Mouse (Mus musculus) gastrocnemius, adult 8-10 months (tissue): ENCODE data around the gene Hlf. TPM values are rescaled to one million over a fixed set of nuclear protein-coding genes. Genes with fewer than 3 reads are reported as not detected.

ENCODE experiments used
- DNase-seq, 2 experiments: peaks; one replicate each; pipeline ENCODE4 v3.0.0; 2022; ENCODE audit warnings: low spot score in 2 of 2
- total RNA-seq, 4 experiments: library from RNA; stranded (reverse); gene quantifications; 2 replicates each; pipeline ENCODE4 v1.2.4; 2022

Gene Hlf
- total RNA-seq, result 10 to 100 TPM in 2 of 4 experiments, 1 to 10 TPM in 2; 8.4 to 14.1 (median 10.2) TPM

GRCm38 (mm10) chr11:90390817-90391173, at the start of gene Hlf:
Gene Hlf (minus strand): TSS chr11:90390895.
- peak; percentile 89 to 93 for DNase-seq

- no peak for DNase-seq
Measured at GRCm38 (mm10) chr11:90438768-90439167, 48.1 kb upstream of the Hlf start.

GRCm38 (mm10) chr11:90425207-90425525, 34.5 kb upstream of the Hlf start:
- DNase-seq, result no peak

- DNase-seq, result no peak
Measured at GRCm38 (mm10) chr11:90424334-90425206, 33.9 kb upstream of the Hlf start.

DNA sequence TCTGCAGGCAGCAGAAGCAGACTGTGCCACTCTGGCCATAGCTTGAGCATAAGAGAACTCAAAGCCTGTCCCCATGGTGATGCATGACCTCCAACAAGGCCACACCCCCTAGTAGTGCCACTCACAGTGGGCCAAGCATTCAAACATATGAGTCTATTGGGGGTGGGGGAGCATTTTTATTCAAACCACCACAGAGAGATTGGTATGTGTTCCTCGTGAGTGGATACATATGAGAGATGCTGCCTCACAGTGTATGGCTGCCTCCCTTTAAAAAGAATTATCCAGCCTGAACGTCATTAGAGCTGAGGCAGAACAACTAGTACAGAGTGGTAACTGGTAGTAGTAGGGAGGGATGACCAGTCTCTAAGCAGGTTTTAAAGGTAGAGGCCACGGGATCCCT, 33.2 kb upstream of the Hlf start:
- no peak for DNase-seq

GRCm38 (mm10) chr11:90419706-90420105, 29.0 kb upstream of the Hlf start:
- DNase-seq, result no peak

- peak; percentile 99 for DNase-seq
Measured at GRCm38 (mm10) chr11:90417921-90418320, 27.2 kb upstream of the Hlf start.

DNA sequence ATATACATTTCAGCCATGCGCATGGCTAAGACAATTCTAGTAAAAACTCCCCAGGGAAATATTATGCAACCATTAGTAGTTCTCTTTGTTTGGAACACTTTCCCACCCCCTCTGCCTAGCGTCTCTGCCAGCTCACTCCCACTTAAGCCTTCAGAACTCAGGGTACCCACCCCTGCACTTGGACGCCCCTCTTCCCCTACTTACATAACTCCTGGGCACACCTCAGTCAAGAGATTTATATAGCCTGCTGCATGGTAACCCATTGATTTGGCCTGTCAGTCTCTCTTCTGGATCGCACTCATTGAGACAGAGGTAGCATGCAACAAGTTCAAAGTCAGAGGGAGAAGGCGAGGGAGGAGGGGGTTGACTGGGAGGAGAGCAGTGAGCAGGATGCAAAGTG, 26.3 kb upstream of the Hlf start:
- DNase-seq, result no peak

- no peak for DNase-seq
Measured at GRCm38 (mm10) chr11:90398850-90399249, 8.2 kb upstream of the Hlf start.

DNA sequence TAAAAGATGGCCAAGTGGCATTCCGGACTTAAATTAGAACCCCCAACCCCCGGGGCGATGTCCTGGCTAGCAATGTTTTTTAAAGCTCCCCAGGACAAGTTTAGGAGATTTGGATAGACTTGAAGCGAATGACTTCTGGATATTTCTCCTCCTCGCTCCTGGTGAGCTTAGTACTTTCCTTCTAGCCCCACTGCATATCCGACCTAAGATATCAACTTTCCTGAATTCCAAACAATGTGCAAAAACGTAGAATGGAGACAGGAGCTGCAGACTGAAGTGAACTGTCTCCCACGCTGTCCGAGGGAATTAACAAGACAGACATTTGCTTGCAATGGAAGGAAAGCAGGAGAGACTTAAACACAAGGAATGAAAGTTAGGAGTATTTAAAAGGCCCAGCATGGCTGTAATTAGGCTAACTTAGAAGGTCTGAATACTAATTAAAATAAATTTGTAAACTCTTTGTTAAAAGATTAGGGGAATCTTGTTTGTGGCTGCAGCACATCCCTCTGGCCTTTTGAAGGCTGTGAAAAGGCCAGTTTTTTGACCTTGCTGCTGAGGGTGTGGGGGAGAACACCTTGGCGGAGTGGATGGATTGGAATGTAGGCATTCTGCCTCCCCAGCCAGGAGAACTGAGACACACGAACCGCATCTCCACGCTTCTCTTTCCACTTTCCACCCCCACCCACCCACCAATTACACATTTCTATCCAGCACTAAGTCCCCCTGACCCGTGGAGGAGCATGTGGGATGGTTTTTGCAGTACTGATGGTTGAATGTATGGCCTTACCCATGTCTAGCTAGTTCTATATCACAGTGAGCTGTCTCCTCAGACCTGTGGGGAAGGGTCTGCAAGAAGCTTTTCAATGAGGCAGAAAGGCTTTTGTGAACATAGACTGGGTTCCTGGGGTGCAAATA, 833 bp upstream of the Hlf start:
- DNase-seq, result no peak

DNA sequence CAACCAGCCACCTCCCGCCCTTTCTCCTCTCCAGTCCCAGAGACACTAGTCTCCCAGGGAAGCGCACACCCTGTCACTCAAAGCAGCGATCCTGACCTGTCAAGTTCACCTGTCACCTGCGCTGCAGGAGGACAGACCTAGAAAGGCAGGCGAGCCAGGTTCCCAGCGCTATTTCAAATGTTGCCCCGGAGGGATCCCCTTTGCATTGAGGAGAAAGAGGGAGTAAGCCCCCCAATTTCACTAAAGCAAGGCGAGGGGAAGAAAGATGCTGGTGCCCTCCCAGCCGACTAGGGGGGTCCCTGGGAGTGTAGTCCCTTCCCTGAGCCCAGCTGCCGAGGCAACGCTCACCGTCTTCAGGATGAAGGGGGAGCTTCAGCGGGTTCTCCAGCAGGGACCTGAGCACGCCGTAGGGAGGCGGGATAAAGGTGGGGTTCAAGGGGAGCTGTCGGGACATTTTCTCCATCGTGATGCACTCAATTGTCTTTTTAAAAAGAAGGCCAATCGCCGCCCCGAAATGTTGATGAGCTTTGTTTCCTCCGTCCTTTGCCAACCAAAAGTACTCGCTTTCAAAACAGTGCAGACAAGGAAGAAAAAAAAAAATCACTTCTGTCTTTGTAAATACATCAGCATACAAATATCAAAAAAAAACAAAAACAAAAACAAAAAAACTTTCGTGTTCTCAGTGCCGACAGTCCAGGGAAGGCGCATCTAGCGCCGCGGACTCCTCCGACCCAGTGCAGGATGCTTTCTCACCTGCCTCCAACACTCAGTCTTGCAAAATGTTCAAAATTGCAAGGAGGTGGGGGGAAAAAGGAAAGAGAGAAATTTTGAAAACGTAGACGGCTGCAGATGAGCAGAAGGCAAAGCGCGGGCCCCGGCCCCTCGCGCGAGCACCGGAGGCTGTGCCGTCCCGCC, 536 bp downstream of the Hlf start:
- no peak for DNase-seq

- peak in 1 of 2 experiments; percentile 19 for DNase-seq
Measured at GRCm38 (mm10) chr11:90389174-90389901, 1.4 kb downstream of the Hlf start.

- DNase-seq, result no peak
Measured at GRCm38 (mm10) chr11:90387501-90388440, 2.9 kb downstream of the Hlf start.

- DNase-seq, result peak; percentile 55 to 80
Measured at GRCm38 (mm10) chr11:90382005-90382611, 8.6 kb downstream of the Hlf start.

- DNase-seq, result no peak
Measured at GRCm38 (mm10) chr11:90381113-90381512, 9.6 kb downstream of the Hlf start.

DNA sequence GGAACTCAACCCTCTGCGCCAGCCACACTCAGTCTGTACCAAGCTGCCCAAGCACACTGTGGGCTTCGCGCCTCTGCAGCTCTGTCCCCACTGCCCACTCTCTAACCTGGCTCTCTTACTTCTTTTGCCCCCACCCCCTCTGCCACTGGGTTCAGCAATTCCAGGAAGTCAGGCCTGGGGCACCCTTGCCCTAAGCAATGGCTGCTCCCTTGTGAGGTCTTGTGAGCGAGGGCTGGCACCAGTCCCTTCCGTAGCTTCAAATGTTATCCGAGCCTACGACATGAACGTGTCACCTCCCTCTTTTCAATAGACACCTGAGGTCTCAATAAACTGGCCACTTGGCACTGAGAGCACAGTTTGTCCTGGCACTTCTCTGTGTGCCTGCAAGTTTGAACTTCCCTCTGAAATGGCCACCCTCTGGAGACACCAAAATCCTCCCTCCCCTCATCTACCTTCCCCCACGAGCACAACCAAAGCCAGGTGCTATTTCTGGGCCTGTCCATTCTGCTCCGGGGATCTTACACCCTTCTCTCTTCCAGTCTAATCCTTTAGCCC, 10.5 kb downstream of the Hlf start:
- DNase-seq, result no peak

- DNase-seq, result no peak
Measured at GRCm38 (mm10) chr11:90378008-90378407, 12.7 kb downstream of the Hlf start.

DNA sequence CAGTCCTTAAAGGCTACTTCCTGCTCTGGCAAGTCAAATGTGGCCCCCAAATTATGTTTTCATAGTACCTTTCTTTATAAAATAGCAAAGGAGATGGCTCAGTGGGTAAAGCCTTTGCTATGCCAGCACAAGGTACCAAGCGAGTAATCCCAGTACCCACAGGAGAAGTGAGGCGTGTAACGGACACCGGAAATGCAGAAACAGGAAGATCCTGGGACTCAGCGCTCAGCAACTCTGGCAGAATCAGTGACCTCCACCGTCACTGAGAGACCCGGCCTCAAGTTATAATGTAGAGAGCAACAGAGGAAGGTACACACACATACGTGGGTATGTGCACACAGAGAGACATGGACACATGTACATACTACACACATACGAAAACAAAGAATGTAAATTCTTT, 14.3 kb downstream of the Hlf start:
- DNase-seq, result no peak
